27 mouse cellular contexts compared by ENCODE assay signal in the genomic region with DNA sequence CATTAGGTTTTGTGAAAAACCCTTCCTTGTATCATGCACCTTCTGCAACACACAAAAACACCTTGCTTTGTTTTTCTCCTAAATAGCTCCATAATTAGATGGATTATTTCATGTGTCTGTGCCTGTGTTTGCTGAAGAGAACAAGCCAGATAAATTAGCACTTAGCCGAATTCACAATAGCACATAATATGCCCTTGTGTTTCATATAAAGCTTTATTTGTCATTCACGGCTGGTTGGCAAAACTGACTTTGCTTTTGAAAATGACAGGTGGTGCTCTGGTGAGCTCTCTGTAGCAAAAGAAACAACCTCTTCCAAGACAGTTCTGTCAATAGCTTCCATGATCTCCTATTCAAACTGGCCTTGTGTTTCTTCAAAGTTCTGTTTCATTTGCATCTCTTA.
"Had no signal": no experiment of that assay in that cellular context is flagged by ENCODE, and none has a peak within 500 bp of the region (broad histone marks: within the 10 kb centered on the region; RNA-seq: fewer than 3 reads in every experiment).

No protein-coding gene starts in this region.

- H3K4me1 ChIP-seq: heart, embryonic 13.5 days; heart, embryonic 15.5 days; hindbrain, embryonic 13.5 days; hindbrain, embryonic 15.5 days; kidney, embryonic 15.5 days; limb, embryonic 13.5 days; limb, embryonic 15.5 days; liver, embryonic 12.5 days had no signal

- H3K4me2 ChIP-seq: heart, embryonic 11.5 days; heart, embryonic 13.5 days; heart, embryonic 15.5 days; hindbrain, embryonic 13.5 days; hindbrain, embryonic 15.5 days; kidney, embryonic 15.5 days; limb, embryonic 13.5 days; limb, embryonic 15.5 days; liver, embryonic 12.5 days had no signal

- ATAC-seq: hindbrain, postnatal 0 days; intestine, embryonic 16.5 days; liver, embryonic 12.5 days had no signal

- H3K36me3 ChIP-seq: heart, embryonic 13.5 days; heart, embryonic 15.5 days; hindbrain, embryonic 13.5 days; hindbrain, embryonic 15.5 days; kidney, embryonic 15.5 days; limb, embryonic 13.5 days; limb, embryonic 15.5 days; liver, embryonic 12.5 days had no signal

- H3K4me3 ChIP-seq: heart, adult 2 months; heart, embryonic 13.5 days; heart, embryonic 15.5 days; hindbrain, embryonic 13.5 days; hindbrain, embryonic 15.5 days; kidney, embryonic 15.5 days; layer of hippocampus, adult 2 months; limb, embryonic 13.5 days; limb, embryonic 15.5 days; liver, embryonic 12.5 days had no signal

- H3K27ac ChIP-seq: heart, adult 2 months; heart, embryonic 13.5 days; heart, embryonic 15.5 days; hindbrain, embryonic 13.5 days; hindbrain, embryonic 15.5 days; hindbrain, postnatal 0 days; kidney, embryonic 15.5 days; kidney, postnatal 0 days; layer of hippocampus, adult 2 months; limb, embryonic 13.5 days; limb, embryonic 15.5 days; liver, embryonic 12.5 days; liver, embryonic 14.5 days had no signal

- DNase-seq: gastrocnemius, postnatal 14 days; gastrocnemius, postnatal 36 days; heart, adult 11 months; heart, adult 2 months; heart, postnatal 14 days; heart, postnatal 36 days; kidney, adult 11 months; kidney, adult 2 months; kidney, adult 9 months; kidney, postnatal 14 days; kidney, postnatal 36 days; layer of hippocampus, postnatal 36 days; left cerebral cortex, postnatal 4 days had no signal

- H3K27me3 ChIP-seq: heart, embryonic 13.5 days; heart, embryonic 15.5 days; hindbrain, embryonic 13.5 days; hindbrain, embryonic 15.5 days; kidney, embryonic 15.5 days; limb, embryonic 13.5 days; limb, embryonic 15.5 days; liver, embryonic 12.5 days had no signal

- H3K9ac ChIP-seq: heart, embryonic 13.5 days; heart, embryonic 15.5 days; hindbrain, embryonic 13.5 days; hindbrain, embryonic 15.5 days; kidney, embryonic 15.5 days; limb, embryonic 13.5 days; limb, embryonic 15.5 days; liver, embryonic 12.5 days; liver, embryonic 14.5 days had no signal

- H3K9me3 ChIP-seq: heart, embryonic 13.5 days; heart, embryonic 15.5 days; hindbrain, embryonic 13.5 days; hindbrain, embryonic 15.5 days; kidney, embryonic 15.5 days; limb, embryonic 13.5 days; limb, embryonic 15.5 days; liver, embryonic 12.5 days had no signal
